Mouse (Mus musculus): Measurements from ENCODE around the gene Cyp24a1.

DNA sequence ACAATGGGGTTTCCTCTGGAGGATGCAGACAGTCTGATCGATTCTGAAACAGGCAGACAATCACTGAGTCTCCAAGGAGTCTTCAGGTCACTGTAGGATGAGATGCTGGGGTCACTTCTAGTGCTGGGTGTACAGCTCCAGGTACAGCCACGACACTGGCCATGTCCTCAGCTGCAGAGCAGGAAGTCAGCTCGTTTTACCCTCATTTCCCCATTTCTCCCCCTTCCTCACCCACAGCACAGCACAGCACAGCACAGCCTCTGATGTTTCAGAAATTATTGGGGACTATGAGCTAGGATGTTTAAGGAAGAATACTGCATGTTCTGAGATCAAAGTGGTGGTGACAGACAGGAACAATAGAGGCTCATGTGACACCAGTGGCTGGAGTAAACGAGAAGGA is 7.0 kb upstream of the Cyp24a1 start:
- TF ChIP-seq CTCF (IDR thresholded peaks at IDR 0.05; ENCODE audit: low read depth) (no peak), EP300 (optimal IDR thresholded peaks at IDR 0.05) (no peak)

Data from stomach, postnatal 0 days (tissue).